Mouse (Mus musculus): ENCODE data around the gene Zfp110. TPM values are rescaled to one million over a fixed set of nuclear protein-coding genes. Genes with fewer than 3 reads are reported as not detected.
"Not testable (repeated sequence)": the region's sequence is repeated elsewhere in the genome, so short reads cannot be mapped to it uniquely, and the experiment has no call there.

The Zfp110 gene
- 22.2 and 25.0 TPM in 2 replicates for total RNA-seq (2014; rRNA removed)
- 6.1 and 9.7 TPM in 2 replicates for polyA plus RNA-seq (2012; rRNA removed)

- H3K27ac ChIP-seq (replicated peaks; ENCODE audit: insufficient read depth, low read depth, low read length) = peak within 1 kb of the TSS; percentile 94
- H3K27me3 ChIP-seq (ENCODE audit: control insufficient read depth, insufficient read depth, low read length) = no peaks in the 10 kb centered on the region
- DNase-seq (ENCODE audit: extremely low read depth, low read depth, low spot score) = peak; percentile 84
- peak within 1 kb of the TSS; percentile 88 for H3K9ac ChIP-seq (ENCODE audit: low read depth, low read length)
- H3K79me2 ChIP-seq (ENCODE audit: control insufficient read depth, insufficient read depth, low read length) = peaks cover 4% of the 10 kb centered on the region; the same call in 1 of the 2 replicates
- H3K4me3 ChIP-seq (ENCODE audit: insufficient read depth, low read depth, low read length) = peak within 1 kb of the TSS; percentile 73
- TF ChIP-seq CTCF (IDR thresholded peaks at IDR 0.05; ENCODE audit: low read depth, low read length) (no peak), POLR2A (IDR thresholded peaks at IDR 0.05; ENCODE audit: extremely low read depth, insufficient read depth, low read length) (peak; percentile 76)
- peaks cover 2% of the 10 kb centered on the region; the same call in 1 of the 2 replicates for H3K4me1 ChIP-seq (ENCODE audit: control insufficient read depth, insufficient read depth, low read length)
- WGBS = 3% methylated on average over 47 of the region's 47 CpGs
- H3K36me3 ChIP-seq (ENCODE audit: control insufficient read depth, insufficient read depth, low read length) = peaks cover 32% of the 10 kb centered on the region
Measured at GRCm38 (mm10) chr7:12834162-12835120, at the start of gene Zfp110. Zfp110 (plus strand) TSS chr7:12834761.

DNA sequence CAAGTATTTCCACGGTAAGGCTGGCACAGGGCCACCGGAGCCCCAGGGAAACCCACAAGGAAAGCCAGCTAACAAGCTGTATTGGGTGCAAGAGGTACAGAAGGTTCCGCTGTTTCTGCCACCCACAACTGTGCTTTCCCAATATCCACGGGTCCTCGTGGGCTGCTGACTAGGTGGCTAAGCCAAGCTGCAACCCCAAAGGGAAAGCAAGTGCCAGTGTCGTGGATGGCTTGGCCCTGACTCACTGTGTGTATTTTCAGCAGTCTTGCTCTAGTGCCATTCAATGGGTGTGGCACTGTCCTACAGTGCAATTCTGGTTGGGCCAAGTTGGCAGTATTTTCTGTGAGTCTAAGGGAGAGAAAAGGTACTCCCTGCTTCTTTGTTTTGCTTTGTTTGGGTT lies 47.2 kb upstream of the Zfp110 start:
- WGBS = 76% methylated on average over 6 of the region's 6 CpGs
- TF ChIP-seq CTCF (IDR thresholded peaks at IDR 0.05; ENCODE audit: low read depth, low read length) (no peak), POLR2A (IDR thresholded peaks at IDR 0.05; ENCODE audit: extremely low read depth, insufficient read depth, low read length) (no peak)

GRCm38 (mm10) chr7:12788025-12788424 lies 46.5 kb upstream of the Zfp110 start:
- TF ChIP-seq CTCF (IDR thresholded peaks at IDR 0.05; ENCODE audit: low read depth, low read length) (no peak), POLR2A (IDR thresholded peaks at IDR 0.05; ENCODE audit: extremely low read depth, insufficient read depth, low read length) (no peak)
- Histone ChIP-seq H3K9ac (ENCODE audit: low read depth, low read length) (no peak overlapping the region), H3K79me2 (ENCODE audit: control insufficient read depth, insufficient read depth, low read length) (no peaks in the 10 kb centered on the region), H3K4me3 (ENCODE audit: insufficient read depth, low read depth, low read length) (no peak overlapping the region), H3K4me1 (ENCODE audit: control insufficient read depth, insufficient read depth, low read length) (no peaks in the 10 kb centered on the region), H3K27ac (replicated peaks; ENCODE audit: insufficient read depth, low read depth, low read length) (no peak overlapping the region), H3K36me3 (ENCODE audit: control insufficient read depth, insufficient read depth, low read length) (no peaks in the 10 kb centered on the region), H3K27me3 (ENCODE audit: control insufficient read depth, insufficient read depth, low read length) (no peaks in the 10 kb centered on the region)
- DNase-seq (ENCODE audit: extremely low read depth, low read depth, low spot score) = no peak
- WGBS = 39% methylated on average over 5 of the region's 5 CpGs

More for the DNA sequence above, 47.2 kb upstream of the Zfp110 start:
- no peak overlapping the region for H3K4me3 ChIP-seq (ENCODE audit: insufficient read depth, low read depth, low read length)
- H3K27ac ChIP-seq (replicated peaks; ENCODE audit: insufficient read depth, low read depth, low read length) = no peak overlapping the region
- no peaks in the 10 kb centered on the region for H3K27me3 ChIP-seq (ENCODE audit: control insufficient read depth, insufficient read depth, low read length)
- no peaks in the 10 kb centered on the region for H3K79me2 ChIP-seq (ENCODE audit: control insufficient read depth, insufficient read depth, low read length)
- no peak overlapping the region for H3K9ac ChIP-seq (ENCODE audit: low read depth, low read length)
- no peaks in the 10 kb centered on the region for H3K36me3 ChIP-seq (ENCODE audit: control insufficient read depth, insufficient read depth, low read length)
- H3K4me1 ChIP-seq (ENCODE audit: control insufficient read depth, insufficient read depth, low read length) = no peaks in the 10 kb centered on the region
- no peak for DNase-seq (ENCODE audit: extremely low read depth, low read depth, low spot score)

DNA sequence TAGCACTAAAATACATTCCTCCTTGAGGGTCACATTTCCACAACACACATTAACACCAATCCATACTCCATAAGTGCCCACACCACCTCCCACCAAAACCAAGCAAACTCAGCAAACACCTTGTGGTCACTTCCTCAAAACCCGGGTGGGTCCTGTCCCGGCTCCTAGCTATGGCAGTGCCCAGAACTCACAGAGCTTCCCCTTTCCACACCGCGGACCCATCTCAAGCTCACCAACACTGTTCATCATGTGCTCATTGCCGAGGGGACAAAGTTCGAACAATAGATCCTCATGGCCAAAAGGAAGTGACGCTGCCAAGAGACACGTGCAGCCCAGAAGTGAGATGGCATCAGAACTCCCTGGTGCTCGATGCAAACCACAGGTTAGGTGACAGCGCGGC lies 41.9 kb upstream of the Zfp110 start:
- not testable (repeated sequence) for H3K4me3 ChIP-seq (ENCODE audit: insufficient read depth, low read depth, low read length); H3K79me2 ChIP-seq (ENCODE audit: control insufficient read depth, insufficient read depth, low read length); H3K27me3 ChIP-seq (ENCODE audit: control insufficient read depth, insufficient read depth, low read length); H3K27ac ChIP-seq (replicated peaks; ENCODE audit: insufficient read depth, low read depth, low read length); H3K9ac ChIP-seq (ENCODE audit: low read depth, low read length); DNase-seq (ENCODE audit: extremely low read depth, low read depth, low spot score); H3K36me3 ChIP-seq (ENCODE audit: control insufficient read depth, insufficient read depth, low read length); H3K4me1 ChIP-seq (ENCODE audit: control insufficient read depth, insufficient read depth, low read length)
- 81% methylated on average over 11 of the region's 11 CpGs for WGBS

- 61% methylated on average over 2 of the region's 2 CpGs for WGBS
- H3K79me2 ChIP-seq (ENCODE audit: control insufficient read depth, insufficient read depth, low read length) = no peaks in the 10 kb centered on the region
- no peaks in the 10 kb centered on the region; the same call in 1 of the 2 replicates for H3K36me3 ChIP-seq (ENCODE audit: control insufficient read depth, insufficient read depth, low read length)
- H3K4me3 ChIP-seq (ENCODE audit: insufficient read depth, low read depth, low read length) = no peak overlapping the region
- TF ChIP-seq POLR2A (IDR thresholded peaks at IDR 0.05; ENCODE audit: extremely low read depth, insufficient read depth, low read length) (no peak), CTCF (IDR thresholded peaks at IDR 0.05; ENCODE audit: low read depth, low read length) (no peak)
- no peaks in the 10 kb centered on the region for H3K4me1 ChIP-seq (ENCODE audit: control insufficient read depth, insufficient read depth, low read length)
- no peaks in the 10 kb centered on the region; the same call in 1 of the 2 replicates for H3K27me3 ChIP-seq (ENCODE audit: control insufficient read depth, insufficient read depth, low read length)
- no peak overlapping the region for H3K9ac ChIP-seq (ENCODE audit: low read depth, low read length)
- H3K27ac ChIP-seq (replicated peaks; ENCODE audit: insufficient read depth, low read depth, low read length) = no peak overlapping the region
- no peak for DNase-seq (ENCODE audit: extremely low read depth, low read depth, low spot score)
Measured at GRCm38 (mm10) chr7:12797971-12798370, 36.6 kb upstream of the Zfp110 start.

- no peaks in the 10 kb centered on the region; the same call in 1 of the 2 replicates for H3K27me3 ChIP-seq (ENCODE audit: control insufficient read depth, insufficient read depth, low read length)
- WGBS = 86% methylated on average over 1 of the region's 1 CpGs
- no peaks in the 10 kb centered on the region for H3K79me2 ChIP-seq (ENCODE audit: control insufficient read depth, insufficient read depth, low read length)
- no peaks in the 10 kb centered on the region; the same call in 1 of the 2 replicates for H3K36me3 ChIP-seq (ENCODE audit: control insufficient read depth, insufficient read depth, low read length)
- no peak overlapping the region for H3K27ac ChIP-seq (replicated peaks; ENCODE audit: insufficient read depth, low read depth, low read length)
- H3K4me1 ChIP-seq (ENCODE audit: control insufficient read depth, insufficient read depth, low read length) = no peaks in the 10 kb centered on the region; the same call in 1 of the 2 replicates
- H3K4me3 ChIP-seq (ENCODE audit: insufficient read depth, low read depth, low read length) = no peak overlapping the region
- H3K9ac ChIP-seq (ENCODE audit: low read depth, low read length) = no peak overlapping the region
- TF ChIP-seq CTCF (IDR thresholded peaks at IDR 0.05; ENCODE audit: low read depth, low read length) = no peak
- no peak for TF ChIP-seq POLR2A (IDR thresholded peaks at IDR 0.05; ENCODE audit: extremely low read depth, insufficient read depth, low read length)
- no peak for DNase-seq (ENCODE audit: extremely low read depth, low read depth, low spot score)
Measured at GRCm38 (mm10) chr7:12799554-12799953, 35.0 kb upstream of the Zfp110 start.

Measured in liver, adult 2 months (tissue).